Comparison of ENCODE assay signal across 8 mouse cellular contexts in the genomic region with DNA sequence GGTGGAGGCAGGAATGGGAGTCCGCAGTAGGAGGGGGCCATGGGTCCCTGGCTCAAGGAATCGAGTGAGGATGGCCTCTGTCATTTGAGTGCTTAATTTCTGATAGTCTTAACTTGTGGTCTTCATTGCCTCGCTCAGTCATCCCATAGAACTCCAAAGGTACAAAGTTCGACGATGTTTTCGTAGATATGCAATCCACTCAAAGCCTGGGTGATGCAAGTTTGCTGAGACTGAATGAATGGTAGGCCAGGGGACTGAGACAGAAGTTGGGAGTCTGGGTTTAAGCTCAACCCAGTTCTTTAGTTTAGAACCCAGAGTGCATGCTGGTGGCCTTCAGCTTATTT. TPM values are rescaled to one million over a fixed set of nuclear protein-coding genes. Genes with fewer than 3 reads are reported as not detected.
DNase-seq lines count a peak whose midpoint lies in the region; ATAC-seq lines count a peak whose summit lies in the region.

TSS of gene Ddx28 (minus strand) at position 240 of the 344 bp plus-strand sequence.

- H3K36me3 ChIP-seq in hindbrain, embryonic 13.5 days = peaks cover 12% of the 10 kb centered on the region
- H3K36me3 ChIP-seq in liver, embryonic 16.5 days (ENCODE audit: control insufficient read depth, insufficient read depth) = no peaks in the 10 kb centered on the region

- H3K9me3 ChIP-seq in hindbrain, embryonic 13.5 days = no peaks in the 10 kb centered on the region
- H3K9me3 ChIP-seq in liver, embryonic 16.5 days (replicated peaks; ENCODE audit: control insufficient read depth, low read length) = no peaks in the 10 kb centered on the region

- peak within 1 kb of the TSS; percentile 100 for H3K4me2 ChIP-seq in hindbrain, embryonic 13.5 days
- H3K4me2 ChIP-seq in liver, embryonic 16.5 days (ENCODE audit: low read depth, low read length) = peak within 1 kb of the TSS; percentile 96

- no peak for DNase-seq in frontal cortex, adult 2 months (ENCODE audit: extremely low spot score in 1 of 2, low spot score in 1 of 2)
- DNase-seq in frontal cortex, postnatal 14 days (ENCODE audit: low spot score in 2 of 2) = no peak
- DNase-seq in thymus, postnatal 0 days (ENCODE audit: low spot score) = no peak
- no peak for DNase-seq in thymus, postnatal 4 days
- no peak for DNase-seq in cerebellum, postnatal 4 days (ENCODE audit: low spot score in 2 of 2)
- DNase-seq in urinary bladder, postnatal 25 days (ENCODE audit: low spot score) = no peak

- peak within 1 kb of the TSS; percentile 92 for H3K9ac ChIP-seq in hindbrain, embryonic 13.5 days
- H3K9ac ChIP-seq in liver, embryonic 16.5 days (ENCODE audit: low read depth, low read length) = peak within 1 kb of the TSS; percentile 86

- peaks cover 26% of the 10 kb centered on the region for H3K4me1 ChIP-seq in hindbrain, embryonic 13.5 days (replicated peaks)
- H3K4me1 ChIP-seq in liver, embryonic 16.5 days (ENCODE audit: control insufficient read depth, low read depth, low read length) = peaks cover 28% of the 10 kb centered on the region

- peak within 1 kb of the TSS; percentile 83 for H3K27ac ChIP-seq in hindbrain, embryonic 13.5 days
- H3K27ac ChIP-seq in liver, embryonic 16.5 days (ENCODE audit: low read length) = peak within 1 kb of the TSS; percentile 90

- no peaks in the 10 kb centered on the region for H3K27me3 ChIP-seq in hindbrain, embryonic 13.5 days
- no peaks in the 10 kb centered on the region for H3K27me3 ChIP-seq in liver, embryonic 16.5 days (ENCODE audit: control insufficient read depth, insufficient read depth, low read depth, low read length)

- WGBS in hindbrain, embryonic 13.5 days = 1% methylated on average over 6 of the region's 6 CpGs
- WGBS in liver, embryonic 16.5 days (ENCODE audit: insufficient replicate concordance) = 0% methylated on average over 6 of the region's 6 CpGs

- no peak for ATAC-seq in hindbrain, embryonic 13.5 days (ENCODE audit: low FRiP score)
- ATAC-seq in liver, embryonic 16.5 days (ENCODE audit: low read depth) = peak; percentile 12

- H3K4me3 ChIP-seq in hindbrain, embryonic 13.5 days = peak within 1 kb of the TSS; percentile 96
- peak within 1 kb of the TSS; percentile 91 for H3K4me3 ChIP-seq in liver, embryonic 16.5 days (ENCODE audit: low read depth, low read length)

RNA-seq across cellular contexts. Expression of gene Ddx28, which starts in this region (rescaled TPM):
- 9.6 and 11.4 TPM in 2 replicates for polyA plus RNA-seq in frontal cortex, adult 2 months (2012; rRNA removed)
- polyA plus RNA-seq in thymus, postnatal 0 days (2015; fragmentation: Nextera tagmentation; extraction: Ambion mirVana) = 21.3 and 21.7 TPM in 2 replicates
- polyA plus RNA-seq in hindbrain, embryonic 13.5 days (2015; fragmentation: Nextera tagmentation; extraction: Ambion mirVana) = 21.4 and 22.5 TPM in 2 replicates
- 8.7 and 9.6 TPM in 2 replicates for polyA plus RNA-seq in liver, embryonic 16.5 days (2015; fragmentation: Nextera tagmentation; extraction: Ambion mirVana)
